Mouse (Mus musculus) olfactory bulb, adult 2 months (tissue): ENCODE measurements around the gene Ccdc141. TPM values are rescaled to one million over a fixed set of nuclear protein-coding genes. Genes with fewer than 3 reads are reported as not detected.

Experiments used
- H3K27ac ChIP-seq: fragments of 200-500 bp; 2 replicates; pipeline ENCODE4 v1.5.1; 2012; ENCODE audit warnings: low read depth, low read length; ENCODE audit not compliant: insufficient read depth
- H3K4me1 ChIP-seq: fragments of 200-500 bp; 2 replicates; pipeline ENCODE4 v1.6.1; 2012; ENCODE audit warnings: low read length; ENCODE audit not compliant: control insufficient read depth, insufficient read depth
- H3K4me3 ChIP-seq: fragments of 200-500 bp; 2 replicates; pipeline ENCODE4 v1.5.1; 2012; ENCODE audit warnings: mild to moderate bottlenecking, low read depth, low read length, moderate library complexity; ENCODE audit not compliant: insufficient read depth
- CTCF ChIP-seq: fragments of 200-500 bp; IDR thresholded peaks from 2 replicates; pipeline ENCODE4 v1.5.1; 2012; ENCODE audit warnings: low read depth, mild to moderate bottlenecking, low read length, moderate library complexity; ENCODE audit not compliant: insufficient read depth
- POLR2A ChIP-seq: fragments of 200-500 bp; IDR thresholded peaks from 2 replicates; pipeline ENCODE4 v1.6.1; 2012; ENCODE audit warnings: mild to moderate bottlenecking, low read depth, low read length, moderate library complexity; ENCODE audit not compliant: insufficient read depth
- WGBS: fragments of 180-500 bp; shearing (Covaris S2); methylation state at CpG from one replicate; pipeline ENCODE4 v1.1.7; 2018; 5-methylcytosine and 5-hydroxymethylcytosine counted together
- polyA plus RNA-seq: library from polyadenylated mRNA; stranded (reverse); fragments of >200 nt; gene quantifications from 2 replicates; pipeline ENCODE4 v1.2.4, GENCODE M21; 2012; ENCODE audit warnings: low replicate concordance; ENCODE audit not compliant: missing spikeins, insufficient read depth, insufficient read length

Gene Ccdc141
- polyA plus RNA-seq, 1 experiment, result not detected

- WGBS, result 100% methylated on average over 3 of the region's 3 CpGs
- no peaks in the 10 kb centered on the region for H3K4me1 ChIP-seq
- H3K4me3 ChIP-seq, result no peak overlapping the region
- TF ChIP-seq CTCF (no peak), POLR2A (no peak)
- no peak overlapping the region for H3K27ac ChIP-seq
Measured at GRCm38 (mm10) chr2:77191811-77192210, 21.4 kb upstream of the Ccdc141 start.

- Histone ChIP-seq H3K4me1 (no peaks in the 10 kb centered on the region), H3K4me3 (no peak overlapping the region), H3K27ac (no peak overlapping the region)
- 95% methylated on average over 7 of the region's 7 CpGs for WGBS
- TF ChIP-seq CTCF, result no peak
- no peak for TF ChIP-seq POLR2A
Measured at GRCm38 (mm10) chr2:77190891-77191290, 20.5 kb upstream of the Ccdc141 start.

GRCm38 (mm10) chr2:77190301-77190700, 19.9 kb upstream of the Ccdc141 start:
- WGBS, result 89% methylated on average over 3 of the region's 3 CpGs
- H3K4me3 ChIP-seq, result no peak overlapping the region
- peaks cover 3% of the 10 kb centered on the region; the same call in 1 of the 2 replicates for H3K4me1 ChIP-seq
- TF ChIP-seq CTCF (no peak), POLR2A (no peak)
- H3K27ac ChIP-seq, result no peak overlapping the region

GRCm38 (mm10) chr2:77189671-77190070, 19.2 kb upstream of the Ccdc141 start:
- no peak overlapping the region for H3K27ac ChIP-seq
- 93% methylated on average over 7 of the region's 7 CpGs for WGBS
- peaks cover 3% of the 10 kb centered on the region; the same call in 1 of the 2 replicates for H3K4me1 ChIP-seq
- TF ChIP-seq CTCF (no peak), POLR2A (no peak)
- H3K4me3 ChIP-seq, result no peak overlapping the region

GRCm38 (mm10) chr2:77187501-77187900, 17.1 kb upstream of the Ccdc141 start:
- WGBS, result 93% methylated on average over 3 of the region's 3 CpGs

GRCm38 (mm10) chr2:77186912-77187311, 16.5 kb upstream of the Ccdc141 start:
- peaks cover 5% of the 10 kb centered on the region; the same call in 1 of the 2 replicates for H3K4me1 ChIP-seq
- no peak overlapping the region for H3K4me3 ChIP-seq
- 53% methylated on average over 8 of the region's 8 CpGs for WGBS
- no peak overlapping the region for H3K27ac ChIP-seq
- TF ChIP-seq CTCF (no peak), POLR2A (no peak)

More at GRCm38 (mm10) chr2:77187501-77187900, 17.1 kb upstream of the Ccdc141 start:
- peaks cover 5% of the 10 kb centered on the region; the same call in 1 of the 2 replicates for H3K4me1 ChIP-seq
- no peak overlapping the region for H3K27ac ChIP-seq
- H3K4me3 ChIP-seq, result no peak overlapping the region
- TF ChIP-seq POLR2A (no peak), CTCF (no peak)

- TF ChIP-seq POLR2A (no peak), CTCF (no peak)
- WGBS, result 25% methylated on average over 8 of the region's 8 CpGs
- H3K4me3 ChIP-seq, result no peak overlapping the region
- peaks cover 5% of the 10 kb centered on the region; the same call in 1 of the 2 replicates for H3K4me1 ChIP-seq
- peak overlapping the region; percentile 69; the same call in 1 of the 2 replicates for H3K27ac ChIP-seq
Measured at GRCm38 (mm10) chr2:77184049-77184571, 13.7 kb upstream of the Ccdc141 start.

GRCm38 (mm10) chr2:77183646-77184045, 13.2 kb upstream of the Ccdc141 start:
- TF ChIP-seq POLR2A (no peak), CTCF (no peak)
- H3K27ac ChIP-seq, result peak overlapping the region; percentile 69; the same call in 1 of the 2 replicates
- no peak overlapping the region for H3K4me3 ChIP-seq
- WGBS, result 49% methylated on average over 2 of the region's 2 CpGs
- H3K4me1 ChIP-seq, result peaks cover 5% of the 10 kb centered on the region; the same call in 1 of the 2 replicates

- Histone ChIP-seq H3K4me3 (no peak overlapping the region), H3K4me1 (peaks cover 5% of the 10 kb centered on the region; the same call in 1 of the 2 replicates), H3K27ac (0 out of 2 replicates have a peak overlapping the region, but pooled peaks have one; percentile 5)
- 70% methylated on average over 6 of the region's 6 CpGs for WGBS
- no peak for TF ChIP-seq POLR2A
- TF ChIP-seq CTCF, result no peak
Measured at GRCm38 (mm10) chr2:77182996-77183380, 12.6 kb upstream of the Ccdc141 start.
